Mouse (Mus musculus): ENCODE measurements around the gene Vat1. TPM values are rescaled to one million over a fixed set of nuclear protein-coding genes. Genes with fewer than 3 reads are reported as not detected.

Gene Vat1
- polyA plus RNA-seq, 1 experiment from 2014 or later, result 19.5 TPM

DNA sequence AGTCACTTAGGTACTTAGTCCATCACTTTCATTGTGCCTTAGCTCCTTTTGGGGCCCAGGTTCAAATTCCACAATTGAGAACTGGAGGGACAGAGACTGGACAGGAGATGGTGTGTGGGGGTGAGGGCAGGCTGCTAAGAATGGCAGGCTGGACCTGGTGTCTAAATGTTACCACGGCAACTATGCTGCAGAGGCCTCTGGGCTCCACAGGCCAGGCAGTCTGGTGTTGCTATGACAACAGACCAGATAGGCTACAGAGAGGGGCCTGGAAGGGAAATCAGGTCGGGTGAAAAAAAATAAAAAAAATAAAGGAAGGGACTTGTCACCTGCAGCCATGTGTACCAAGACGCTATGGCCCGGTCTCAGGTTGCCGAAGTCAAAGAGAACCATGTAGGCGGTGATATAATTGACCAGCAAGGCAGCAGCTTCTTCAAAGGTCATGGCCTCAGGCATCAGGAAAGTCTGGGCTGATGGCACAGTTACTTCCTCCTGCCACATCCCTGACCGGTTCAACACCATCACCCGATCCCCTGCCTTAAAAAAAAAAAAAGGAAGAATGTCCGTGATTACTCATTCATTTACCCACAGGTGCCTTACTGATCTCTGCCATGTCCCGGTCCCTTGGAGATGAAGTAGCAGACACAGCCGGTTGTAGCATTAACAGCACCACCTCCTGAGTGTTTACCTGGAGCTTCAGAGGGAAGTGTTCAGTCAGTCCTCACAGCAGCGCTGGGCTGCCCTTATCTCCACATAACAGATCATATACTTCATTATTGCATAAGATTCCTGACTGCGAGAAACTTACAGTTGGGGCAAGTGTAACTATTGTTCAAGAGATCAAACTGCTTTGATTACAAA is 3.2 kb downstream of the Vat1 start:
- no peak overlapping the region for H3K9ac ChIP-seq (ENCODE audit: low read depth, low read length)
- no peaks in the 10 kb centered on the region for H3K27me3 ChIP-seq (replicated peaks; ENCODE audit: control insufficient read depth, insufficient read depth, low read length)
- H3K4me3 ChIP-seq (ENCODE audit: low read depth, low read length), result no peak overlapping the region
- ATAC-seq (replicated peaks; ENCODE audit: low FRiP score), result 0 out of 2 replicates have a peak, but pooled peaks have one; percentile 23
- WGBS, result 30% methylated on average over 13 of the region's 13 CpGs
- no peak for DNase-seq (ENCODE audit: low spot score)
- H3K4me1 ChIP-seq (replicated peaks; ENCODE audit: control insufficient read depth, insufficient read depth, low read length), result peaks cover 52% of the 10 kb centered on the region
- peaks cover 15% of the 10 kb centered on the region for H3K36me3 ChIP-seq (ENCODE audit: control insufficient read depth, insufficient read depth, low read length)
- peak overlapping the region; percentile 13; the same call in 1 of the 2 replicates for H3K27ac ChIP-seq (ENCODE audit: low read depth, low read length)
- H3K4me2 ChIP-seq, result peak overlapping the region; percentile 100
- no peaks in the 10 kb centered on the region for H3K9me3 ChIP-seq (ENCODE audit: control insufficient read depth, low read length)

DNA sequence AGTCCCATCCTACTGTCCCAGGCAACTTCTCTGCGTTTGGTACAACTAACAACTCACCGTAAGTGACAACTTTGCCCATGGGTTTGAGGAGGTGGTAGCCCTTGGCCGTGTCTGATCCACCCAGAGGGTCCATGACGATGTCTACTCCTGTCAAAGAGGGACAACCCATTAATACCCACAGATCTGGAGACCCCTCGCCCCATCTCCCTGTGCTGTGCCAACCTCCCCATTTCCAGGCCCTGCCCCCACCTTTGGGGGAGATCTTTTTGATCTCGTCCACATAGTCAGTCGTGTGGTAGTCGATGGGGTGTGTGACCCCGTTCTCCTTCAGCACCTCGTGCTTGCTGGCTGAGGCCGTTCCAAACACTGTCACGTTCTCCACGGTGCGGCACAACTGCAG is 3.9 kb downstream of the Vat1 start:
- ATAC-seq (replicated peaks; ENCODE audit: low FRiP score) (no peak), DNase-seq (ENCODE audit: low spot score) (no peak)
- Histone ChIP-seq H3K4me3 (ENCODE audit: low read depth, low read length) (no peak overlapping the region), H3K36me3 (ENCODE audit: control insufficient read depth, insufficient read depth, low read length) (peaks cover 16% of the 10 kb centered on the region), H3K9ac (ENCODE audit: low read depth, low read length) (no peak overlapping the region), H3K4me1 (replicated peaks; ENCODE audit: control insufficient read depth, insufficient read depth, low read length) (peaks cover 52% of the 10 kb centered on the region), H3K9me3 (ENCODE audit: control insufficient read depth, low read length) (no peaks in the 10 kb centered on the region), H3K27ac (ENCODE audit: low read depth, low read length) (no peak overlapping the region), H3K4me2 (no peak overlapping the region), H3K27me3 (replicated peaks; ENCODE audit: control insufficient read depth, insufficient read depth, low read length) (no peaks in the 10 kb centered on the region)
- WGBS, result 88% methylated on average over 14 of the region's 14 CpGs

DNA sequence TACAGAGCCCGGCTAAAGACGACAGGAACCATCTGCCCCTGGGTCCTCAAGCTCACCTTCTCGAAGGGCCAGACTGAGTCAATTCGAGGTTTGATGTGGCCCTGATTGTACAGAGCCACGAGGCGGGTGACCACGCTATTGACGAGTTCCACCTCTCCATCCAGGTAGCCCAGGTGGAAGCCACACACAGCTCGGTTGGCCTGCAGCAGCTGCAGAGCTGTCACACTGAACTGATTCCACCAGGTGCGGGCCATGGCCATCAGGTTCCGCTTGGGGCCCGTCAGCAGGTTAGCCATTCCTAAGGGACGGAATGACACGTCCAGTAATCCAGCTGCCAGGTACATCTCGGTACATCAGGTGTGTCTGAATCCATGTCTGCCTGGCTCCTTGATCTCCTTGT is 5.7 kb downstream of the Vat1 start:
- ATAC-seq (replicated peaks; ENCODE audit: low FRiP score), result no peak
- no peak for DNase-seq (ENCODE audit: low spot score)
- no peak overlapping the region for H3K4me3 ChIP-seq (ENCODE audit: low read depth, low read length)
- no peak overlapping the region for H3K9ac ChIP-seq (ENCODE audit: low read depth, low read length)
- no peak overlapping the region for H3K4me2 ChIP-seq
- H3K9me3 ChIP-seq (ENCODE audit: control insufficient read depth, low read length), result no peaks in the 10 kb centered on the region
- H3K27ac ChIP-seq (ENCODE audit: low read depth, low read length), result no peak overlapping the region
- H3K4me1 ChIP-seq (replicated peaks; ENCODE audit: control insufficient read depth, insufficient read depth, low read length), result peaks cover 38% of the 10 kb centered on the region
- H3K36me3 ChIP-seq (ENCODE audit: control insufficient read depth, insufficient read depth, low read length), result peaks cover 16% of the 10 kb centered on the region
- H3K27me3 ChIP-seq (replicated peaks; ENCODE audit: control insufficient read depth, insufficient read depth, low read length), result no peaks in the 10 kb centered on the region
- 84% methylated on average over 15 of the region's 15 CpGs for WGBS

DNA sequence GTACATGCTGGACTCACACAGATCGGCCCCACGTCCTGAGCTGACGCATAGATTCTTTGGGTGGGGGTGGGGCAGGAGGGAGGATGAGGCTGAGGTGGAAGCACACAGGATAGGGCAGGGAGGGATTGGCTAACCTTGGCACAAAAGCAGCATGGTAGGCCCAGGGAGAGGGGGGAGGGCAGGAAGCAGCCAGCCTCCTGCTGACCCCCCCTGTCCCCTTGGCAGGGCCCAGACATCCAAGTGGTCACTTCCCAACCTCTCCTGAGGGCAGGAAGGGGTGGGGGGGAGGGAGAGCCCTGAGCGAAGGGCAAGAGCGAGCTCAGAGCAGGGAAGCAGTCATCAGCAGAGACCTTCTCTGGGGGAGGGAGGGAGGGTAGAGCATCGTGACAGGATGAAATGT is 6.3 kb downstream of the Vat1 start:
- peaks cover 16% of the 10 kb centered on the region for H3K36me3 ChIP-seq (ENCODE audit: control insufficient read depth, insufficient read depth, low read length)
- 0 out of 2 replicates have a peak, but pooled peaks have one; percentile 16 for ATAC-seq (replicated peaks; ENCODE audit: low FRiP score)
- DNase-seq (ENCODE audit: low spot score), result no peak
- no peak overlapping the region for H3K4me3 ChIP-seq (ENCODE audit: low read depth, low read length)
- 61% methylated on average over 6 of the region's 6 CpGs for WGBS
- no peaks in the 10 kb centered on the region for H3K27me3 ChIP-seq (replicated peaks; ENCODE audit: control insufficient read depth, insufficient read depth, low read length)
- no peaks in the 10 kb centered on the region for H3K9me3 ChIP-seq (ENCODE audit: control insufficient read depth, low read length)
- H3K4me2 ChIP-seq, result no peak overlapping the region
- no peak overlapping the region for H3K27ac ChIP-seq (ENCODE audit: low read depth, low read length)
- peaks cover 32% of the 10 kb centered on the region for H3K4me1 ChIP-seq (replicated peaks; ENCODE audit: control insufficient read depth, insufficient read depth, low read length)
- H3K9ac ChIP-seq (ENCODE audit: low read depth, low read length), result no peak overlapping the region

DNA sequence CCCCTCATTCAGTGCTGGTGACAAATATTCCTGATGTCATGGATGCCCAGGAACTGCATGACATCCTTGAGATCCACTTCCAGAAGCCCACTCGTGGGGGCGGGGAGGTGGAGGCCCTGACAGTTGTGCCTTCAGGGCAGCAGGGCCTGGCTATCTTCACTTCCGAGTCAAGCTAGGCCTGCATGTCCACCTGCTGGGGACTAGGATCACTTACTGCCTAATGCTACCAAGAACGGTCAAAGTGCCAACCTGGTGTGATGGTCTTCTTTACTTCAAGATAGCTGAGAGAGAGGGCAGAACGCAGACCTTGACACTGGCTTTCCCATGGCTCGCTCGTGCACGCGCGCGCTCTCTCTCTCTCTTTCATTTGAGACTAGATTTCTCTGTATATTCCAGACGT is 7.8 kb downstream of the Vat1 start:
- Histone ChIP-seq H3K36me3 (ENCODE audit: control insufficient read depth, insufficient read depth, low read length) (peaks cover 14% of the 10 kb centered on the region), H3K27ac (ENCODE audit: low read depth, low read length) (no peak overlapping the region)
- WGBS, result 90% methylated on average over 12 of the region's 12 CpGs

DNA sequence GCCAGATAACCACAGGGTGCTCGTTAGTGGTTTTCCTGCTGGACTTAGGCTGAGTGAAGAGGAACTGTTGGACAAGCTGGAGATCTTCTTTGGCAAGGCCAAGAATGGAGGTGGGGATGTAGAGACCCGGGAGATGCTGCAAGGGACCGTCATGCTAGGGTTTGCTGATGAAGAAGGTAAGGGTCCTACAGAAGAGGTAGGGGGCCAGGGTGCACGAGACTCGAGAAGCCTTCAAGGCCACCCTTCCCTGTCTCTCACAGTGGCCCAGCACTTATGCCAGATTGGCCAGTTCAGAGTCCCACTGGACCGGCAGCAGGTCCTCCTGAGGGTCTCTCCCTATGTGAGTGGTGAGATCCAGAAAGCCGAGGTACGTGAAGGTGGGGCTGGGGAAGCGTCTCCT is 8.4 kb downstream of the Vat1 start:
- Histone ChIP-seq H3K36me3 (ENCODE audit: control insufficient read depth, insufficient read depth, low read length) (peaks cover 14% of the 10 kb centered on the region), H3K4me1 (replicated peaks; ENCODE audit: control insufficient read depth, insufficient read depth, low read length) (peaks cover 11% of the 10 kb centered on the region), H3K9me3 (ENCODE audit: control insufficient read depth, low read length) (no peaks in the 10 kb centered on the region), H3K27me3 (replicated peaks; ENCODE audit: control insufficient read depth, insufficient read depth, low read length) (no peaks in the 10 kb centered on the region), H3K9ac (ENCODE audit: low read depth, low read length) (no peak overlapping the region), H3K4me3 (ENCODE audit: low read depth, low read length) (no peak overlapping the region), H3K27ac (ENCODE audit: low read depth, low read length) (no peak overlapping the region), H3K4me2 (no peak overlapping the region)
- no peak for DNase-seq (ENCODE audit: low spot score)
- no peak for ATAC-seq (replicated peaks; ENCODE audit: low FRiP score)
- 88% methylated on average over 9 of the region's 9 CpGs for WGBS

More for the DNA sequence above, 7.8 kb downstream of the Vat1 start:
- DNase-seq (ENCODE audit: low spot score) (no peak), ATAC-seq (replicated peaks; ENCODE audit: low FRiP score) (no peak)
- Histone ChIP-seq H3K4me3 (ENCODE audit: low read depth, low read length) (no peak overlapping the region), H3K9me3 (ENCODE audit: control insufficient read depth, low read length) (no peaks in the 10 kb centered on the region), H3K9ac (ENCODE audit: low read depth, low read length) (no peak overlapping the region), H3K4me2 (no peak overlapping the region), H3K27me3 (replicated peaks; ENCODE audit: control insufficient read depth, insufficient read depth, low read length) (no peaks in the 10 kb centered on the region), H3K4me1 (replicated peaks; ENCODE audit: control insufficient read depth, insufficient read depth, low read length) (peaks cover 17% of the 10 kb centered on the region)

DNA sequence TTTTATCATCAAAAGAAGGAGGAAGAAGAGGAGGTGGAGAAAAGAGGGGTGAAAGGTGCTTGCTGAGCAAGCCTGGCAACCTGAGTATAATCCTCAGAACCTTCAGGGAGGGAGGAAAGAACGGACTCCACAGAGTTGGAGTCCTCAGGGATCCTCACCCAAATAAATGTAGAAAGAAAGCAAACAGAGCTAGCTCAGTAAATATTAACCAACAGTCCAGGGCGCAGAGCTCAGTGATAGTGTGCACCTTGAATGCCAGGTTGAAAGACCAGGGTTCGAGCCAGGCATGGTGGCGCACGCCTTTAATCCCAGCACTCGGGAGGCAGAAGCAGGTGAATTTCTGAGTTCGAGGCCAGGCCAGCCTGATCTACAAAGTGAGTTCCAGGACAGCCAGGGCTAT is 10.4 kb downstream of the Vat1 start:
- ATAC-seq (replicated peaks; ENCODE audit: low FRiP score) (no peak), DNase-seq (ENCODE audit: low spot score) (no peak)
- H3K4me1 ChIP-seq (replicated peaks; ENCODE audit: control insufficient read depth, insufficient read depth, low read length), result peaks cover 12% of the 10 kb centered on the region
- no peaks in the 10 kb centered on the region for H3K9me3 ChIP-seq (ENCODE audit: control insufficient read depth, low read length)
- no peak overlapping the region for H3K27ac ChIP-seq (ENCODE audit: low read depth, low read length)
- H3K4me2 ChIP-seq, result no peak overlapping the region
- H3K36me3 ChIP-seq (ENCODE audit: control insufficient read depth, insufficient read depth, low read length), result peaks cover 14% of the 10 kb centered on the region
- WGBS, result 72% methylated on average over 7 of the region's 7 CpGs
- no peaks in the 10 kb centered on the region for H3K27me3 ChIP-seq (replicated peaks; ENCODE audit: control insufficient read depth, insufficient read depth, low read length)
- H3K9ac ChIP-seq (ENCODE audit: low read depth, low read length), result no peak overlapping the region
- H3K4me3 ChIP-seq (ENCODE audit: low read depth, low read length), result no peak overlapping the region

DNA sequence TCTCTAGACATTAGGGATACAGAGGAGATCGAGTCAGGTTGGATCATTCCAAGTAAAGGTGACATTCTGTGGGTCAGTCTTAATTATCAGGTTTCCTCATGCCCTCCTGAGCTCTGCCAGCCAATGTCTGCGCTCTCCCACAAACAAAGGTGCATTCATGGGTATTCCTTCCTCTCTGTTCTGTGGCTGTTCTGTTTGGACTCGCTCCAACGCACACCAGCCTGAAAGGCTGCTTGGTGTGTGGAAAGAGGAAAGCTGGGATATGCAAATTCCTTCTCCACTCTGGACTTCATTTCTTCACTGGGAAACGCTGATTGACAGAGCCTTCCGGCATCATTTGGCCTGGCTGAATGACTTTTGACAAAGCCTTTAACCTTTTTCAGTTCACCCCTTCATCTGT is 11.3 kb downstream of the Vat1 start:
- Histone ChIP-seq H3K27me3 (replicated peaks; ENCODE audit: control insufficient read depth, insufficient read depth, low read length) (no peaks in the 10 kb centered on the region), H3K9me3 (ENCODE audit: control insufficient read depth, low read length) (no peaks in the 10 kb centered on the region), H3K36me3 (ENCODE audit: control insufficient read depth, insufficient read depth, low read length) (peaks cover 8% of the 10 kb centered on the region), H3K4me3 (ENCODE audit: low read depth, low read length) (no peak overlapping the region), H3K4me2 (no peak overlapping the region), H3K9ac (ENCODE audit: low read depth, low read length) (no peak overlapping the region), H3K27ac (ENCODE audit: low read depth, low read length) (no peak overlapping the region), H3K4me1 (replicated peaks; ENCODE audit: control insufficient read depth, insufficient read depth, low read length) (peaks cover 9% of the 10 kb centered on the region)
- no peak for DNase-seq (ENCODE audit: low spot score)
- WGBS, result 88% methylated on average over 6 of the region's 6 CpGs
- ATAC-seq (replicated peaks; ENCODE audit: low FRiP score), result no peak
